Mouse (Mus musculus): Measurements from ENCODE around the gene Prkca. TPM values are rescaled to one million over a fixed set of nuclear protein-coding genes. Genes with fewer than 3 reads are reported as not detected.

Prkca gene
- total RNA-seq, 2 experiments from 2014 or later, result 186 to 189 TPM

DNA sequence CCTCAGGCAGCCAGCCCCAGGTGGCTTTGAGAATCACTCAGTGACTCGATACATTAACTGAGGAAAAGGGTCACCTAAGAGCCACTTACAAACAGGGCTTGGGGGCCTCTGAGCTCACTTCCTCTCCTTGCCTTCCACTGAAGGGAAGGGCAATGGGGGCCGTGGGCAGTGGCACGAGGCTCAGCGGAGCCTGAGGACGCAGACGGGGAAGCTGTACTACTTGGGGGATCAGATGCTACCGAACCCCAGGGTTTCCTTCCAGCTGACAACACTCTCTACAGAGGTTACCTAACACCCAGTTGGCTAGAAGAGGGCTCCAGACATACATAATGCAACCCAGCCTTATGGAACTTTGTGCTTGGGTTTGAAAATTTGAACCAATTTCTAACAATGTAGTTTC is 302.1 kb downstream of the Prkca start:
- H3K27ac ChIP-seq, result no peak overlapping the region
- TF ChIP-seq CTCF (IDR thresholded peaks at IDR 0.05), result no peak
- H3K4me3 ChIP-seq, result no peak overlapping the region
- DNase-seq (ENCODE audit: extremely low spot score in 1 of 2, low spot score in 2 of 2), result no peak
- intact Hi-C loops (cut with DNase I), result no loop called here

- H3K4me3 ChIP-seq, result no peak overlapping the region
- H3K27ac ChIP-seq, result no peak overlapping the region
- intact Hi-C loops (cut with DNase I), result no loop called here
- TF ChIP-seq CTCF (IDR thresholded peaks at IDR 0.05), result no peak
- DNase-seq (ENCODE audit: extremely low spot score in 1 of 2, low spot score in 2 of 2), result no peak
Measured at GRCm38 (mm10) chr11:108040823-108041222, 302.9 kb downstream of the Prkca start.

DNA sequence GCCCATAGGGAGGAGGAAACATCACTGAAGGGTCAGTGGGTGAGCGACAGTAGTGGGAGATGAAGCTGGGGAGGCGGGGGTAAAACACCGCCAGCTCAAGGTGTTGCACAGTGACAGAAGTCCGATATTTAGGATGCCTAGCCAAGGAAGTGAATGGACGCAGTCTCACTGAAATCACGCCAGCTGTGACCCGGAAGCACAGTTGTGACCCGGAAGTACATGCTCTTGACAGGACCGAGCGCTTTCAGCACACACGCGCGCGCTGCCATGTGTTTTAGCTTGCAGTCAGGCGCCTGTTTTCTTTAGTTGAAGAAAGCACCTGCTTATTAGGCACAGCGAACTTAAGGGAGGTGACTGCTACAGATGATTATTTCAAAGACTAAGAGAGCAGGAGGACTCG is 304.0 kb downstream of the Prkca start:
- H3K27ac ChIP-seq, result no peak overlapping the region
- no peak for TF ChIP-seq CTCF (IDR thresholded peaks at IDR 0.05)
- intact Hi-C loops (cut with DNase I), result no loop called here
- H3K4me3 ChIP-seq, result no peak overlapping the region
- DNase-seq (ENCODE audit: extremely low spot score in 1 of 2, low spot score in 2 of 2), result no peak

- intact Hi-C loops (cut with DNase I), result no loop called here
- DNase-seq (ENCODE audit: extremely low spot score in 1 of 2, low spot score in 2 of 2), result peak; percentile 37 to 43
- Histone ChIP-seq H3K27ac (peak overlapping the region; percentile 4; the same call in 1 of the 2 replicates), H3K4me3 (no peak overlapping the region)
- TF ChIP-seq CTCF (IDR thresholded peaks at IDR 0.05), result no peak
Measured at GRCm38 (mm10) chr11:108038989-108039388, 304.7 kb downstream of the Prkca start.

DNA sequence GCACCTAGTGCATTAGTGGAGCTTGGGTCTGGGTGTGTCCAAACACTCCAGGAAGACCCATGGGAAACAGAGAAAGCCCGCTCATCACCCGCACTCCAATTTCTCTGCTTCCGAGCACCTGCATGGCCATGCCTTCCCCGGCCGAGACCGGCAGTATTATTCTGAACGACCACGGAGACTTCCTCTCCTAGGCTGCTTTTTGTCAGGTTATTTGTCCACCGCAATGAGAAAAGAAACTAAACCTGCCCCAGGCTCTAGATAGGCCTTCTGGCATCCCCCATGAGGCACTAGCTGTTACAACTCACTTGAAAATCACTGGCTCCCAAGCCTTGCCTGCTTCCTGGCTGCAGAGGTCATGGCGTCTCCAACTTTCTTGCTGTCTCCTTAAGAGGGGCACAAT is 307.4 kb downstream of the Prkca start:
- no peak overlapping the region for H3K4me3 ChIP-seq
- TF ChIP-seq CTCF (IDR thresholded peaks at IDR 0.05), result no peak
- no peak for DNase-seq (ENCODE audit: extremely low spot score in 1 of 2, low spot score in 2 of 2)
- intact Hi-C loops (cut with DNase I), result no loop called here
- H3K27ac ChIP-seq, result no peak overlapping the region

DNA sequence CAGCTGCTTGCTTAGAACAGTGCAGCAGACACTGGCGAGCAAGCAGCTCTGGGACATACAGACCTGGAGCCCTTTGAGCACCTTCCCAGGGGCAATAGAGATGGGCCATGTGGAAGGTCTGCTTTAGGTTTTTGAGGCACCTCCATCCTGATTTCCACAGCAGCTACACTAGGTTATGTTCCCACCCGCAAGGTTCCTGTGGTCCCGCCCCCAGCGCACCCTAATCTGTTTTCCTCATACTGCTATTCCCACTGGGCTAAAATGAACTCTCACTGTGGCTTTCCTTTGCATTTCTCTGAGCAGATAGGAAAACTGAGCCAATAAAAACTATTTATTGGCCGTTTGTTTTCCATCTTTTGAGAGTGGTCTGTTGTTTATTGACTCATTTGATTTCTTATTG is 308.0 kb downstream of the Prkca start:
- H3K4me3 ChIP-seq, result no peak overlapping the region
- intact Hi-C loops (cut with DNase I), result no loop called here
- TF ChIP-seq CTCF (IDR thresholded peaks at IDR 0.05), result no peak
- H3K27ac ChIP-seq, result no peak overlapping the region
- DNase-seq (ENCODE audit: extremely low spot score in 1 of 2, low spot score in 2 of 2), result no peak

GRCm38 (mm10) chr11:108034376-108034775 is 309.4 kb downstream of the Prkca start:
- TF ChIP-seq CTCF (IDR thresholded peaks at IDR 0.05), result no peak
- intact Hi-C loops (cut with DNase I), result loop anchor here (5.0 kb wide), 1 partner anchor 93 kb away; no protein-coding TSS in a partner anchor

GRCm38 (mm10) chr11:108032568-108032967 is 311.2 kb downstream of the Prkca start:
- no peak for TF ChIP-seq CTCF (IDR thresholded peaks at IDR 0.05)
- no peak for DNase-seq (ENCODE audit: extremely low spot score in 1 of 2, low spot score in 2 of 2)
- intact Hi-C loops (cut with DNase I), result loop anchor here (5.0 kb wide), 1 partner anchor 95 kb away; no protein-coding TSS in a partner anchor
- Histone ChIP-seq H3K4me3 (no peak overlapping the region), H3K27ac (no peak overlapping the region)

More at GRCm38 (mm10) chr11:108034376-108034775, 309.4 kb downstream of the Prkca start:
- no peak overlapping the region for H3K27ac ChIP-seq
- no peak for DNase-seq (ENCODE audit: extremely low spot score in 1 of 2, low spot score in 2 of 2)
- no peak overlapping the region for H3K4me3 ChIP-seq

- Histone ChIP-seq H3K27ac (no peak overlapping the region), H3K4me3 (no peak overlapping the region)
- peak; percentile 90 for TF ChIP-seq CTCF (IDR thresholded peaks at IDR 0.05)
- intact Hi-C loops (cut with DNase I), result loop anchor here (2.0 to 5.0 kb wide), 2 partner anchors 96 to 348 kb away; no protein-coding TSS in a partner anchor
- DNase-seq (ENCODE audit: extremely low spot score in 1 of 2, low spot score in 2 of 2), result peak; percentile 60 to 68
Measured at GRCm38 (mm10) chr11:108030956-108031604, 312.6 kb downstream of the Prkca start.

DNA sequence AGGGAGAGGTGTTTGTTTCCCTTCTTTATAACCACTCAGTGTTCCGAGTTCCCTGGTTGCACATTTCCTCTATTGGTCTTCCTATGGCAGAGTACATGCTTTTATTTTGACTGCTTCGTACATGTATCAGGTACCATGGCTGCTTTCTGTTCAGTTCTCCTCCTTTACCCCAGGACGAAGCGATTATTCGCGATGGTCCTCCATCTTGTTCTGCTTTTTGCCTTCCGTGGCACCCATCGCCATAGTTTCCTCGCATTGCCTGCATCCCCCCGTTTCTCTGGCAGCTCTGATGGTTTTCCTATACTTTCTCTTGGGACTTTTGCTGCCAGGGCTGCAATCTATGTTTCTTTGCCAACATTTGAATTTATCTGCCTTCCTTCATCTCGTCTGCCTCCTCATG is 314.4 kb downstream of the Prkca start:
- intact Hi-C loops (cut with DNase I), result loop anchor here (5.0 kb wide), 1 partner anchor 388 kb away; no protein-coding TSS in a partner anchor
- H3K27ac ChIP-seq, result no peak overlapping the region
- H3K4me3 ChIP-seq, result no peak overlapping the region
- TF ChIP-seq CTCF (IDR thresholded peaks at IDR 0.05), result no peak
- DNase-seq (ENCODE audit: extremely low spot score in 1 of 2, low spot score in 2 of 2), result no peak

GRCm38 (mm10) chr11:108028398-108028797 is 315.3 kb downstream of the Prkca start:
- H3K4me3 ChIP-seq, result no peak overlapping the region
- no peak for TF ChIP-seq CTCF (IDR thresholded peaks at IDR 0.05)
- DNase-seq (ENCODE audit: extremely low spot score in 1 of 2, low spot score in 2 of 2), result no peak
- intact Hi-C loops (cut with DNase I), result loop anchor here (5.0 kb wide), 1 partner anchor 389 kb away; no protein-coding TSS in a partner anchor
- H3K27ac ChIP-seq, result no peak overlapping the region

DNA sequence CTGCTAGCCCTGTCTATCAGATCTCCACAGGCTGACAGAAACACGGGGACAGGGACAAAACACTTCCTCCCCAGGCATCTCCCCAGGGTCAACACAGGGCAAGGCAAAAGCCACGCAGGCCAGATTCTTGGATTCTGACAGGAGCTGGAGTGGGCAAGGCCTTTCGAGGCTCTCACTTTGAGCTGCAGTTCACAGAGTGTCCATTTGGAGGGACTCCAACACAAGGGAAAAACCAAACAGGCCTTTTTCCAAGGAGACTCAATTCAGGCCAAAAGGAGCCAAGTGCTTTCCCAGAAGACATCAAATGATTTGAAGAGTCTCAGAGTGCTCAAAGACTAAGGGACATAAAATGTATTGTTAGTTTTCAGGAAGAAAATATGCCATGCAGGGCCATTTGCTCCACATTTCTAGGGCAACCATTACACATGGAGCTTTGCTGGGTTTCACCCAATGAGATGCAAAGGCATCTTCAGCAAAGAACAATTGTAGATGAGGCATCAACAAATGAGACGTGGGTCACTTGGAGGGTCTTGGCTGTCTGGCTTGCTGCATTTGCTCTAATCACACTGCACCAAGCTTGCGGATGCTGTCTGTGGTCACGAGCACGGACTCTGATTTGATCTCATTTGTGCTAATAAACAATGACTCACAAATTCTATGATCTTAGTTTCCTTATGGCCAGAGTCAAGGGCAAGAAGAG is 317.9 kb downstream of the Prkca start:
- intact Hi-C loops (cut with DNase I), result loop anchor here (1.0 to 5.0 kb wide), 2 partner anchors 352 to 391 kb away; no protein-coding TSS in a partner anchor
- Histone ChIP-seq H3K27ac (peak overlapping the region; percentile 29; the same call in 1 of the 2 replicates), H3K4me3 (no peak overlapping the region)
- peak; percentile 41 to 42 for DNase-seq (ENCODE audit: extremely low spot score in 1 of 2, low spot score in 2 of 2)
- TF ChIP-seq CTCF (IDR thresholded peaks at IDR 0.05), result peak; percentile 74
